Mouse (Mus musculus) G1E (cell line): Measurements from ENCODE around the gene Kctd6. TPM values are rescaled to one million over a fixed set of nuclear protein-coding genes. Genes with fewer than 3 reads are reported as not detected.
"Not testable (repeated sequence)": the region's sequence is repeated elsewhere in the genome, so short reads cannot be mapped to it uniquely, and the experiment has no call there.

ENCODE experiments used
- ATAC-seq: 2 replicates; pipeline ENCODE4 v1.8.0; 2016; ENCODE audit warnings: mild to moderate bottlenecking; ENCODE audit not compliant: insufficient number of reproducible peaks, poor library complexity, low FRiP score, severe bottlenecking; ENCODE audit errors: extremely low read depth
- DNase-seq: peaks from one replicate; pipeline ENCODE4 v3.0.0; 2012; ENCODE audit warnings: low spot score
- H3K27me3 ChIP-seq: 2 replicates; pipeline ENCODE4 v1.6.1; 2012; ENCODE audit warnings: mild to moderate bottlenecking, low read length, inconsistent platforms; ENCODE audit not compliant: insufficient read depth
- H3K36me3 ChIP-seq: replicated peaks from 2 replicates; pipeline ENCODE3; 2012; ENCODE audit warnings: mild to moderate bottlenecking, inconsistent platforms
- H3K4me1 ChIP-seq: 2 replicates; pipeline ENCODE4 v1.6.1; 2012; ENCODE audit warnings: low read depth, low read length, inconsistent platforms, mixed read lengths; ENCODE audit not compliant: insufficient read depth
- H3K4me3 ChIP-seq: 2 replicates; pipeline ENCODE4 v1.5.1; 2012; ENCODE audit warnings: low read depth, mild to moderate bottlenecking, inconsistent platforms, low read length, moderate library complexity, mixed read lengths
- H3K9me3 ChIP-seq: replicated peaks from 2 replicates; pipeline ENCODE4 v1.6.1; 2012; ENCODE audit warnings: inconsistent platforms
- CTCF ChIP-seq: IDR thresholded peaks from 2 replicates; pipeline ENCODE4 v1.5.1; 2012; ENCODE audit warnings: low read depth, low read length, inconsistent platforms, mixed read lengths
- GATA1 ChIP-seq: IDR thresholded peaks from 2 replicates; pipeline ENCODE4 v1.6.1; 2012; ENCODE audit warnings: borderline replicate concordance, low read length, inconsistent platforms, mixed read lengths
- GATA2 ChIP-seq: IDR thresholded peaks from 2 replicates; pipeline ENCODE4 v1.6.1; 2012; ENCODE audit warnings: low read depth, low read length, inconsistent platforms, borderline replicate concordance
- POLR2AphosphoS5 ChIP-seq: IDR thresholded peaks from 2 replicates; pipeline ENCODE4 v1.6.1; 2012; ENCODE audit warnings: low read depth, low read length, inconsistent platforms; ENCODE audit not compliant: insufficient replicate concordance
- TAL1 ChIP-seq: conservative IDR thresholded peaks from 2 replicates; pipeline ENCODE4 v1.6.1; 2012; ENCODE audit warnings: low read depth, low read length, inconsistent platforms, mixed read lengths
- polyA plus RNA-seq: library from polyadenylated mRNA; stranded (reverse); fragments of >175 nt; gene quantifications from 2 replicates; pipeline ENCODE4 v1.2.3, GENCODE M21; 2012
- total RNA-seq, 2 experiments: library from RNA; stranded (forward) in 1 of 2; stranded (reverse) in 1 of 2; fragments of 200-1000 nt in 1 of 2; fragments of >200 nt in 1 of 2; fragmentation: Nextera tagmentation in 1 of 2; gene quantifications; 2 replicates each; pipeline ENCODE4 v1.2.3; 2014 to 2017

Gene Kctd6
- total and polyA plus RNA-seq, 3 experiments = 0.70 to 9.9 (median 3.1) TPM

GRCm38 (mm10) chr14:8259166-8259565 is 45.2 kb downstream of the Kctd6 start, which contains the start of gene Acox2:
Acox2 (minus strand) TSS chr14:8259353.
- ATAC-seq = no peak
- DNase-seq = no peak

GRCm38 (mm10) chr14:8260214-8260613 is 46.3 kb downstream of the Kctd6 start:
- no peak overlapping the region for H3K4me3 ChIP-seq

More at GRCm38 (mm10) chr14:8259166-8259565, 45.2 kb downstream of the Kctd6 start, which contains the start of gene Acox2:
- H3K9me3 ChIP-seq = no peaks in the 10 kb centered on the region
- H3K36me3 ChIP-seq = no peaks in the 10 kb centered on the region
- H3K4me1 ChIP-seq = no peaks in the 10 kb centered on the region
- H3K4me3 ChIP-seq = no peak within 1 kb of the TSS
- peaks cover 27% of the 10 kb centered on the region for H3K27me3 ChIP-seq
- TF ChIP-seq TAL1 (no peak), GATA2 (no peak), GATA1 (no peak), POLR2AphosphoS5 (no peak), CTCF (no peak)

GRCm38 (mm10) chr14:8262242-8262641 is 48.3 kb downstream of the Kctd6 start:
- DNase-seq (no peak), ATAC-seq (no peak)
- Histone ChIP-seq H3K36me3 (no peaks in the 10 kb centered on the region), H3K4me3 (no peak overlapping the region), H3K9me3 (no peaks in the 10 kb centered on the region), H3K27me3 (peaks cover 17% of the 10 kb centered on the region), H3K4me1 (no peaks in the 10 kb centered on the region)
- no peak for TF ChIP-seq GATA2
- no peak for TF ChIP-seq POLR2AphosphoS5
- no peak for TF ChIP-seq CTCF

More at GRCm38 (mm10) chr14:8260214-8260613, 46.3 kb downstream of the Kctd6 start:
- no peaks in the 10 kb centered on the region for H3K9me3 ChIP-seq
- DNase-seq = no peak
- H3K36me3 ChIP-seq = no peaks in the 10 kb centered on the region
- TF ChIP-seq CTCF (no peak), TAL1 (no peak), GATA2 (no peak), POLR2AphosphoS5 (no peak)
- ATAC-seq = no peak
- H3K27me3 ChIP-seq = peaks cover 27% of the 10 kb centered on the region
- no peaks in the 10 kb centered on the region for H3K4me1 ChIP-seq

- no peak for TF ChIP-seq CTCF
- no peak for TF ChIP-seq TAL1
- no peak for TF ChIP-seq GATA1
- no peak for TF ChIP-seq GATA2
- TF ChIP-seq POLR2AphosphoS5 = no peak
- ATAC-seq (no peak), DNase-seq (no peak)
- Histone ChIP-seq H3K36me3 (no peaks in the 10 kb centered on the region), H3K4me3 (no peak overlapping the region), H3K4me1 (no peaks in the 10 kb centered on the region), H3K27me3 (no peaks in the 10 kb centered on the region), H3K9me3 (no peaks in the 10 kb centered on the region)
Observed at GRCm38 (mm10) chr14:8264378-8264777, 50.4 kb downstream of the Kctd6 start.

GRCm38 (mm10) chr14:8271281-8271680 is 57.3 kb downstream of the Kctd6 start:
- ATAC-seq, H3K4me3 ChIP-seq, H3K36me3 ChIP-seq, DNase-seq, H3K9me3 ChIP-seq, H3K27me3 ChIP-seq, H3K4me1 ChIP-seq: not testable (repeated sequence)

Other genes with a start within 250 kb of the Kctd6 start
- gene Dnase1l3, start 219.6 kb upstream of the Kctd6 start, total RNA-seq (2014; fragmentation: Nextera tagmentation) = not detected in 2 replicates
- gene Dnase1l3, start 219.6 kb upstream of the Kctd6 start, total RNA-seq (2017) = 0.05 and 0.64 TPM in 2 replicates
- not detected in 2 replicates for gene Dnase1l3, start 219.6 kb upstream of the Kctd6 start, polyA plus RNA-seq
- gene Abhd6, start 211.2 kb upstream of the Kctd6 start, total RNA-seq (2014; fragmentation: Nextera tagmentation) = not detected in 2 replicates
- gene Abhd6, start 211.2 kb upstream of the Kctd6 start, total RNA-seq (2017) = 0.06 TPM in 1 of 2 replicates, not detected in the other
- not detected in 2 replicates for gene Abhd6, start 211.2 kb upstream of the Kctd6 start, polyA plus RNA-seq
- gene Rpp14, start 133.8 kb upstream of the Kctd6 start, total RNA-seq (2014; fragmentation: Nextera tagmentation) = 11.2 and 12.0 TPM in 2 replicates
- gene Rpp14, start 133.8 kb upstream of the Kctd6 start, total RNA-seq (2017) = 52.7 and 62.4 TPM in 2 replicates
- 3.0 and 7.1 TPM in 2 replicates for gene Rpp14, start 133.8 kb upstream of the Kctd6 start, polyA plus RNA-seq
- gene Pxk, start 115.9 kb upstream of the Kctd6 start, total RNA-seq (2014; fragmentation: Nextera tagmentation) = 10.9 and 14.0 TPM in 2 replicates
- gene Pxk, start 115.9 kb upstream of the Kctd6 start, total RNA-seq (2017) = 5.3 and 6.1 TPM in 2 replicates
- gene Pxk, start 115.9 kb upstream of the Kctd6 start, polyA plus RNA-seq = 2.1 and 2.7 TPM in 2 replicates
- 76.1 and 91.4 TPM in 2 replicates for gene Pdhb, start 41.1 kb upstream of the Kctd6 start, total RNA-seq (2014; fragmentation: Nextera tagmentation)
- gene Pdhb, start 41.1 kb upstream of the Kctd6 start, total RNA-seq (2017) = 141 and 182 TPM in 2 replicates
- gene Pdhb, start 41.1 kb upstream of the Kctd6 start, polyA plus RNA-seq = 72.1 and 79.4 TPM in 2 replicates
- not detected in 2 replicates for gene Acox2, start 45.2 kb downstream of the Kctd6 start, total RNA-seq (2014; fragmentation: Nextera tagmentation)
- gene Acox2, start 45.2 kb downstream of the Kctd6 start, total RNA-seq (2017) = not detected in 2 replicates
- gene Acox2, start 45.2 kb downstream of the Kctd6 start, polyA plus RNA-seq = not detected in 2 replicates
- gene Fam107a, start 103.9 kb downstream of the Kctd6 start, total RNA-seq (2014; fragmentation: Nextera tagmentation) = not detected in 2 replicates
- 0.05 and 0.06 TPM in 2 replicates for gene Fam107a, start 103.9 kb downstream of the Kctd6 start, total RNA-seq (2017)
- not detected in 2 replicates for gene Fam107a, start 103.9 kb downstream of the Kctd6 start, polyA plus RNA-seq
- gene Oit1, start 164.6 kb downstream of the Kctd6 start, total RNA-seq (2014; fragmentation: Nextera tagmentation) = not detected in 2 replicates
- gene Oit1, start 164.6 kb downstream of the Kctd6 start, total RNA-seq (2017) = not detected in 2 replicates
- not detected in 2 replicates for gene Oit1, start 164.6 kb downstream of the Kctd6 start, polyA plus RNA-seq